Mouse (Mus musculus): Measurements from ENCODE around the gene Pfdn2. TPM values are rescaled to one million over a fixed set of nuclear protein-coding genes. Genes with fewer than 3 reads are reported as not detected.
"Not testable (repeated sequence)": the region's sequence is repeated elsewhere in the genome, so short reads cannot be mapped to it uniquely, and the experiment has no call there.

The Pfdn2 gene
- total RNA-seq (2021): 100 to 1,000 TPM; 154 to 163 TPM
- long read RNA-seq, experiment 1, transcript Pfdn2-202 (4 exons, 1,735 nt): major isoform, 66 of 73 reads
- long read RNA-seq, experiment 1, partial matches to known transcripts: 0 of 73 reads
- long read RNA-seq, experiment 1, other reads (novel, unspliced or antisense): 6 of 73 reads
- long read RNA-seq, experiment 2, transcript Pfdn2-202 (4 exons, 1,735 nt): major isoform, 85 of 92 reads
- long read RNA-seq, experiment 2, partial matches to known transcripts: 1 of 92 reads
- long read RNA-seq, experiment 2, other reads (novel, unspliced or antisense): 4 of 92 reads

DNA sequence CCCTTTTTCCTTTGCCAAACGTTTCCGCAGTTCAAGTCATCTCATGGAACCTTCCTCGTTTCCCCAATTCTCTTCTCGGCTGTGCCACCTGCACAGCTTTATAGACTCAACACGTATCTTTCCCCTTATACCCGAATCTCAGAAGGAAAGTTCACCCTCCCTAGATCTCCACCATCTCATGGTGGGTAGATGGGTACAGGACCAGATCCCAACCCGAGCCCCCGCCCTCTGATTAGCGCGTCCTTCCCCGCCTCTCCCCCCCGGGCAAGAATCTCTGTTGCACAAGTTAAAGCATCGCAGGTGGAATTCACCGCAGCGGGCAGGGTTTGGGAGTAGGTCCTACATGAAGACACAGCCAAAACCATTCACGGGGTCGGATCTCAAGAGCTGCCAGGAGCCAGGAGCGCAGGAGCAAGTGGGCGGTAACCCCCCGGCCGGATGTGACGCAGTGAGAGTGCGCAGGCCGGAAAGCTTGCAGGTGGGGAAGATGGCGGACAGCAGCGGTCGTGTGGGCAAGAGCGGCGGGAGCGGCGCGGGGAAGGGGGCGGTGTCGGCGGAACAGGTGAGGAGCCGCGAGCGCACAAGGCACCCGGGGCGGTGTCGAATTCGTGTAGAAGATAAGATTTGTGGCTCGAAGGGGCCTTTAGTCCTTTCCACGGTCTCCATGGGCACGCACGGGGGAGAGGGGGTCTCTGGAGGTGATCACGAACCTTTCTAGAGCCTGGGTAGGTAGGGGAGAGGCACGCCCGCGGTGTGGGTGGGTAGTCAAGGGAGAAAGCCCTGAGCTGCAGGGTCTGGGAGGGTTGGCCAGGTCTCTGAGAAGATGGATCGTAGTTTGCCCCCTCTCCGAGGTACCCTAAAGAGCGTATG, at the start of gene Pfdn2, which contains the start of gene Nit1:
Gene Pfdn2 (plus strand): TSS at position 446 of the 870 bp plus-strand sequence.
Gene Nit1 (minus strand): TSS at position 422 of the 870 bp plus-strand sequence.
- DNase-seq (ENCODE audit: low spot score in 2 of 2): peak; percentile 91 to 94
- no peak for TF ChIP-seq CTCF (conservative IDR thresholded peaks at IDR 0.05)
- Histone ChIP-seq H3K4me3 (peak within 1 kb of the TSS; percentile 96), H3K27ac (peak within 1 kb of the TSS; percentile 86)

DNA sequence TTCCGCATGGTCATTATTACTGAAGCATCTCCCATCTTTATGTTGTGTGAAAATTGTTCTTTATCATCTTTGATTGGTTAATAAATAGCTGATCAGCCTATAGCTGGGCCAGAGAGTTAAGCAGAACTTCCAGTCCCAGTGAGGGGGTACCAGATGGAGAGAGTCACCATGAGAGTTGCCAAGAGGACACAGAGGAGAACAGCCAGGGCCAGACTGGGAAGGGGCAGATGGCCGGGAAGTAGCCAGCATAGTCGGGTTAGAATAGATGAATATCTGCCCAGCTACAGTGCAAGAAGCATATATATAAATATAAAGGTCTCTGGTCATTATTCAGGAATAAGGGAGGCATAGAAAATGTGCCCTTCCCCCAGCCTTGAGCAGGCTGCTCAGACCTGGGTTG, 47.2 kb upstream of the Pfdn2 start:
- no peak overlapping the region for H3K4me3 ChIP-seq
- no peak overlapping the region for H3K27ac ChIP-seq
- DNase-seq (ENCODE audit: low spot score in 2 of 2): no peak
- no peak for TF ChIP-seq CTCF (conservative IDR thresholded peaks at IDR 0.05)

DNA sequence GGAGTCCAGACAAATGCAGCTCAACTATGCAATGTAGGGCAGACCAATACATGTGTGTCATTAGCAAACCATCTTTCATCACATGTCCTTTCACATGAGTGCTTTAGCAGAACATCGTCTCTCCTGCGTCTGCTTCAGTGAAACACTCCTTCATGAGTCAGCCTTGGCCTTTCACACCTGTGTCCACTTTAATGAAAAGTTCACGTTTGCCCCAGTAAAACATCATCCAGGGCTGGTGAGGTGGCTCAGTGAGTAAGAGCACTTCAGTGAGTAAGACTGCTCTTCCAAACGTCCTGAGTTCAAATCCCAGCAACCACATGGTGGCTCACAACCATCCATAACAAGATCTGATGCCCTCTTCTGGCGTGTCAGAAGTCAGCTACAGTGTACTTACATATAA, 39.3 kb upstream of the Pfdn2 start:
- not testable (repeated sequence) for H3K4me3 ChIP-seq; DNase-seq (ENCODE audit: low spot score in 2 of 2); H3K27ac ChIP-seq

DNA sequence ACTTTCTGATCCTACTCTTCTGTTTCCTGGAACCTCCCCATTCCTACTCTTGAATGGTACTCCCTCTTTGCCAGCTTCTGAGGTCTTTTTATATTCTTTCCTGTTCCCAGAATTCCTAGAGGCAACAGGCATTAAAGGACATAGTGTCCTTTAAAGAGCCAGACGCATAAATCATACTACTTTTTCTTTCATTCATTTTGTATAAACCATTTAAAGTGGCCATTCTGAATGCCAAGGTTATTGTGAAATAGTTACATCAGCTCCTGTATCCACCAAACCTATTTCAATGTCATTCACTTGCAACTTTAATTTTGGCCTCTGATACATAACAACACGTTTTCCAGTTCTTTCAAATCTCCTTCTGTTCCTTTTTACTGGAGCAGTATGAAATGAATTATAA, 36.1 kb upstream of the Pfdn2 start:
- Histone ChIP-seq H3K27ac (no peak overlapping the region), H3K4me3 (no peak overlapping the region)
- no peak for DNase-seq (ENCODE audit: low spot score in 2 of 2)
- TF ChIP-seq CTCF (conservative IDR thresholded peaks at IDR 0.05): no peak

DNA sequence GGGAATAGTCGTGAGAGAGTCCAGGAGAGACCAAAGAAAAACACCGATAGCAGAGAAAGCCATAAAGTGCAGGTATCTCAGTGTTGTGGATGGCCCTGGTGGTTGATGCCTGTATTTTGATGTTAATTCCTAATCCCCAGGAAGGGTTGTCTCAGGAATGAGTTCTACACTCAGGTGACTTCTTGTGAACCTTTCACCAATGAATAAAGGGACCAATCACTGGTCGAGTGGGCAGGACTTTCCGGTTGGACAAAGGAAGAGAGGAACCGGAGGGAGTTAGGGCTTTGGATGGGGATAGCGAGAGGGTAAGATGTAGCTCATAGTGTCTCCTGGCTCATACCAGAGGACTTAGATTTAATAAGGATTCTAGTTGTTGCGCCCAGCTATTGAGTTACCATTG, 25.7 kb upstream of the Pfdn2 start:
- Histone ChIP-seq H3K27ac (no peak overlapping the region), H3K4me3 (no peak overlapping the region)
- no peak for DNase-seq (ENCODE audit: low spot score in 2 of 2)
- no peak for TF ChIP-seq CTCF (conservative IDR thresholded peaks at IDR 0.05)

DNA sequence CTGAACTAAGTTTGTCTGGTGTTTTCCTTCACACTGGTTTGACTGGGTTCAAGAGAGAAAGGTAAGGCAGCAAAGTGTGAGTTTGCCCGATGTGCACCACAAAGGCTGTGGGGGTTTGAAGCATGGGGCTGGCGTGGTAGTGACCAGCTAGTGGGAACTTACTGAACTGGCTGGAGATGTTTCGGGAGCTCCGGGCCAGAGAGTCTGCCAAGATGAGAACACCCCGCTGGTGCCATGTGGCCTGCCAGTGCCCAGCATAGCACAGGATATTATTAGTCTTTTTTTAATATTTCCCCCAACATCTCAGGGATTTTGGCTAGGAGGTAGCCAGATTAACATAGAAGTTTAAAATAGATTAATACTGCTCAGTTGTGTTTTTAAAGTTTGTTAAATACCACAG, 25.3 kb upstream of the Pfdn2 start:
- DNase-seq (ENCODE audit: low spot score in 2 of 2): no peak
- no peak overlapping the region for H3K4me3 ChIP-seq
- no peak overlapping the region for H3K27ac ChIP-seq
- TF ChIP-seq CTCF (conservative IDR thresholded peaks at IDR 0.05): no peak

DNA sequence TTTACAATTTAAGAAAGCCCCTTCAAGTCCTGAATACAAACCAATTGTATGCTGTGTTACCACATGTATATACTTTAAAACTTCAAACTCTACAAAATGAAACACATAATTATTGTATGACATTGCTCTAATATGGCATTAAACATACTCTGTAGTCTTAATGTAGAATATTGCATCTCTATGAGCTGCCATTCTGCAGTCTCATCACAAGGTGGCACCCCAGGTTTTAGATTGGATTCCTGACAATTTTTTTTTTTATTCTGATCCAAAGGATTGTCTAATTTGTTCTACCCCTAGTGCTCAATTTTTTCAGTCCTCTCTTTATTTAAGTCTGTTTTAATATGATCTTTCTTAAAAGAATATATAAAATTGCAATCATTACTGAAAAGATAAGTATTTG, 24.1 kb upstream of the Pfdn2 start:
- TF ChIP-seq CTCF (conservative IDR thresholded peaks at IDR 0.05): peak; percentile 81
- no peak overlapping the region for H3K27ac ChIP-seq
- no peak overlapping the region for H3K4me3 ChIP-seq
- no peak for DNase-seq (ENCODE audit: low spot score in 2 of 2)

DNA sequence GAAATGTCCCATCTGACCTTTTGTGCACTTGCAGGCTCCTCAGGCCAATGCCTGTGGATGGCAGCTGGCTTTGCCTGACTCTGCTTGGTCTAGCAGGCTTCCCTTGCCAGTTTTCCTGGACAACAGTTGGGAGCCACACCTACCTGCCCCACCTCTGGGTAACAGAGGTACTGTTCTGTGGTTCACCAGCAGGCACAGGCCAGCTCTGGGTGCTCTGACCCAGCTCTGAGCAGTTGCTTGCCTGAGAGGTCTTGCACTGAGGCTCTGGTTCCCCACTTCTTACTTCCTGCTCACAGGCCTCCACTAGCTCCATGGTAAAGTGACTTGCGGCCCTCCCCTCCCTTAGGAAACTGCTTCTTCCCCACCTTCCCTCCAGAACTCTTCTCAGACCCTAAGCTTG, 23.5 kb upstream of the Pfdn2 start:
- TF ChIP-seq CTCF (conservative IDR thresholded peaks at IDR 0.05): no peak
- DNase-seq (ENCODE audit: low spot score in 2 of 2): no peak

DNA sequence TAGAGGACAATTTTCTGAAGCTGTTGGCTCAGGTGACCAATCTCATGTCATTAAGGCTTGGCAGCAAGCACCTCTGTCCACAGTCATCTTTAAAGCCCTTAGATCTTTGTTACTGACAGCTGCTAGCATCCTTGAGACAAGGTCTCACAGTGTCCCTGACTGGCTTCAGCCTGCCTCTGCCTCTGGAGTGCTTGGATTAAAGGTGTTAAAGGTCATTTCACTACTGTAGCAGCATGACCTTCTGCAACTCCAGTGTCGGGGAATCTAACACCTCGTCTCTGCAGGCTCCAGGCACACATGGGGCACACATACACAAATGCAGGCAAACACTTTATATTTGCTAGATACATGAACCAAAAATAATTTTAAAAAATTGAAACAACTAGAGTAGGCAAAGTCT, 19.9 kb upstream of the Pfdn2 start:
- H3K27ac ChIP-seq: no peak overlapping the region
- TF ChIP-seq CTCF (conservative IDR thresholded peaks at IDR 0.05): no peak
- no peak for DNase-seq (ENCODE audit: low spot score in 2 of 2)
- H3K4me3 ChIP-seq: no peak overlapping the region

More for the DNA sequence above, 23.5 kb upstream of the Pfdn2 start:
- H3K27ac ChIP-seq: no peak overlapping the region
- no peak overlapping the region for H3K4me3 ChIP-seq

DNA sequence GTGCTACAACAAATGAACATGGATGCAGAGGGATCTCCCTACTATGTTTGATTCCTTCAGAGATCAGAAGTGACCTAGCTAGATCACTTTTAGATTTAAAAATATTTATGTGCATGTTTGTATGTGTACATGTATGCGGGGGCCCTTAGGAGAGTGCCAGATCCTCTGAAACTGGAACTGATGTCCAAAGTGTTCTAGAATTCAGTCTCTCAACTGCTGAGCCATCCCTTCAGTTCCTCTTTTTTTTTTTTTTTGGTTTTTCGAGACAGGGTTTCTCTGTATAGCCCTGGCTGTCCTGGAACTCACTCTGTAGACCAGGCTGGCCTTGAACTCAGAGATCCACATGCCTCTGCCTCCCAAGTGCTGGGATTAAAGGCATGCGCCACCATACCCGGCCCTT, 18.9 kb upstream of the Pfdn2 start:
- not testable (repeated sequence) for H3K27ac ChIP-seq; DNase-seq (ENCODE audit: low spot score in 2 of 2)

DNA sequence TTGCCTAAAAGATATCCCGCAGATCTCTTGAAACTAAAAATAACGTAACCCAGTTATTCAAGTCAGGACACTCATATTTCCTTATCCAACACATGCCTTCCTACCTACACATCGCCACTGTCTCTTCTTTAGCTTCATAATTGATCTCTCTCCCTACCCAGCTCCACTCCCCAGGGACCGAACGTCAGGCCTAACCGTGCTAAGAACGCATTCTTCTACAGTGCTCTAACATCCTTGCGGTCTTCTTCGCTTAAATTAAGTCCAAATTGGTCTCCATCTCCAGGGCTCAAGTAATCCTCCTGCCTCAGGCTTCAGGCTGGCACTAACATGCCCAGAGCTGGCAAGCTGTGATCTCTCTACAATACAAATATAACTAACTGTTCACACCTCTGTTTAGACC, 17.2 kb upstream of the Pfdn2 start:
- no peak for TF ChIP-seq CTCF (conservative IDR thresholded peaks at IDR 0.05)
- H3K27ac ChIP-seq: peak overlapping the region; percentile 94
- DNase-seq (ENCODE audit: low spot score in 2 of 2): no peak
- peak overlapping the region; percentile 95 for H3K4me3 ChIP-seq

More for the DNA sequence above, 18.9 kb upstream of the Pfdn2 start:
- not testable (repeated sequence) for H3K4me3 ChIP-seq

DNA sequence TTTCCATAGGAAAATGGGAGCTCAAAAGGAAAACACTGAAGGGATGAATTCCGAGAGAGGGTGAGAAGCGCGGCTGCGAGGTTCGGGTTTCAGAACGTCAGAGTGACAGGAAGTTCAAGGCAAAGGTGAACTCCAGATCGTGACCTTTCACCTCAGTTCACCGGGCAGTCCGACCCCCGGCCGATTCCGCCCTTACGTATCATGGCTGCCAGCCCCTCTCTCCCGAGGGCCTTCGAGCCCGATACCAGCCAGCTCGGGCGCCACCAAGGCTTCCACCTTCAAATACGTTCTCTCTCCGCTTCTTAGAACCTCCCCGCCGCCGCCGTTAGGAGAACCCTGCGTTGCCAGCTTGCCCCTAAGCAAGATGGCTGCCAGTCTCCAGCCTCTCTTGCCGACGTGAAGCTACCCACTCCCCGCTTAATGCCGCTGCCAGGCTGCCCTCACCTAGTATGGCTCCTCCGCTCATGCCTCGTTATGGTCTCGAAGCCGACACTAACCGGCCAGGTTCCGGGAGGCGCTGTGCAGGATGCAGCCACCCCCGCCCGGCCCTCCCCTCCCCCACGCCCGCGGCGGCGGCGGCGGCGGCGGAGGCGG, 16.5 kb upstream of the Pfdn2 start, which contains the start of gene Dedd:
Gene Dedd (plus strand): TSS at position 307 of the 594 bp plus-strand sequence.
- Histone ChIP-seq H3K4me3 (peak within 1 kb of the TSS; percentile 95), H3K27ac (peak within 1 kb of the TSS; percentile 94)
- peak; percentile 89 to 96 for DNase-seq (ENCODE audit: low spot score in 2 of 2)
- TF ChIP-seq CTCF (conservative IDR thresholded peaks at IDR 0.05): peak; percentile 26; the same call in 1 of the 2 replicates

All from layer of hippocampus, adult 2 months (tissue).